Mouse (Mus musculus) forebrain, embryonic 15.5 days (tissue): ENCODE results near the gene Ccdc65. TPM values are rescaled to one million over a fixed set of nuclear protein-coding genes. Genes with fewer than 3 reads are reported as not detected.

Experiments
- ATAC-seq: fragments of 200-750 bp; cut with Nextera tagmentation; replicated peaks from 2 replicates; pipeline ENCODE4 v1.8.0; 2017; ENCODE audit warnings: mild to moderate bottlenecking, moderate TSS enrichment, moderate library complexity
- H3K27ac ChIP-seq: fragments of 300-500 bp; sonication (generic); replicated peaks from 2 replicates; pipeline ENCODE4 v1.5.1; 2015; ENCODE audit warnings: mild to moderate bottlenecking, inconsistent platforms
- H3K27me3 ChIP-seq: fragments of 300-500 bp; sonication (generic); 2 replicates; pipeline ENCODE4 v1.6.1; 2015; ENCODE audit warnings: inconsistent platforms
- H3K36me3 ChIP-seq: fragments of 300-500 bp; sonication (generic); 2 replicates; pipeline ENCODE4 v1.6.1; 2015; ENCODE audit warnings: mild to moderate bottlenecking, inconsistent platforms
- H3K4me1 ChIP-seq: fragments of 300-500 bp; sonication (generic); 2 replicates; pipeline ENCODE4 v1.6.1; 2015; ENCODE audit warnings: inconsistent platforms
- H3K4me2 ChIP-seq: fragments of 300-500 bp; sonication (generic); replicated peaks from 2 replicates; pipeline ENCODE4 v1.6.1; 2015; ENCODE audit warnings: mild to moderate bottlenecking, inconsistent platforms
- H3K4me3 ChIP-seq: fragments of 300-500 bp; sonication (generic); 2 replicates; pipeline ENCODE4 v1.5.1; 2015; ENCODE audit warnings: mild to moderate bottlenecking, inconsistent platforms
- H3K9ac ChIP-seq: fragments of 300-500 bp; sonication (generic); replicated peaks from 2 replicates; pipeline ENCODE4 v1.6.1; 2015; ENCODE audit warnings: mild to moderate bottlenecking, inconsistent platforms
- H3K9me3 ChIP-seq: fragments of 300-500 bp; sonication (generic); 2 replicates; pipeline ENCODE4 v1.6.1; 2016; ENCODE audit warnings: inconsistent platforms
- WGBS: fragments of 180-500 bp; shearing (Covaris S2); methylation state at CpG from one replicate; pipeline ENCODE4 v1.1.7; 2015; ENCODE audit warnings: mixed read lengths; 5-methylcytosine and 5-hydroxymethylcytosine counted together
- polyA plus RNA-seq: library from polyadenylated mRNA; unstranded; fragments of >200 nt; fragmentation: Nextera tagmentation; extraction: Ambion mirVana; gene quantifications from 2 replicates; pipeline ENCODE4 v1.2.1, GENCODE M21; 2015

The Ccdc65 gene
- polyA plus RNA-seq, 1 experiment from 2014 or later = 4.3 TPM

- Histone ChIP-seq H3K9me3 (no peaks in the 10 kb centered on the region), H3K4me2 (peak overlapping the region; percentile 74), H3K27ac (peak overlapping the region; percentile 73), H3K36me3 (no peaks in the 10 kb centered on the region), H3K4me3 (peak overlapping the region; percentile 44), H3K4me1 (peaks cover 11% of the 10 kb centered on the region), H3K9ac (peak overlapping the region; percentile 46), H3K27me3 (peaks cover 16% of the 10 kb centered on the region)
- peak; percentile 91 for ATAC-seq
- 3% methylated on average over 40 of the region's 40 CpGs for WGBS
Measured at GRCm38 (mm10) chr15:98699190-98700105, 8.6 kb upstream of the Ccdc65 start.

DNA sequence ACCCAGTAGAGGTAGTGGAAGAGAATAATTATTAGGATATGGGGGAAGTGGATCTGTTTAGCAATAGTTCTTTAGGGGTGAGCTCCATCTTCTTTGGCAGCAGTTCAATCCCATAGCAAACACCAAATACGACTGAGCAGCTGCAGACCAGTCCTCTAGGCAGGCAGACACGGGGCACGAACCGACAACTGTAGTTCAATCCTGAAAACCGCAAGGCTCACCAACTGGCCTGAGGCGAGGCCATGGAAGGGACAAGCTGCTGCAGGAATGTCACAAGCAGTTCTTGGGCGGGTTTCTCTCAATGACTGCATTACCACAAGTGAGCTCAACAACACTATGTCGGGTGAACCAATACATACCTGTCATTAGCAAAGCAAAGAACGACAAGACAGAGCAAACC, 3.7 kb upstream of the Ccdc65 start:
- Histone ChIP-seq H3K27ac (no peak overlapping the region), H3K27me3 (peaks cover 20% of the 10 kb centered on the region), H3K4me3 (no peak overlapping the region), H3K4me1 (peaks cover 8% of the 10 kb centered on the region), H3K4me2 (no peak overlapping the region), H3K9me3 (no peaks in the 10 kb centered on the region), H3K9ac (no peak overlapping the region), H3K36me3 (no peaks in the 10 kb centered on the region)
- ATAC-seq = no peak
- 68% methylated on average over 9 of the region's 9 CpGs for WGBS

- Histone ChIP-seq H3K27ac (no peak overlapping the region), H3K9ac (no peak overlapping the region), H3K27me3 (peaks cover 7% of the 10 kb centered on the region; the same call in 1 of the 2 replicates), H3K4me2 (no peak overlapping the region), H3K9me3 (no peaks in the 10 kb centered on the region), H3K4me3 (no peak overlapping the region), H3K4me1 (no peaks in the 10 kb centered on the region), H3K36me3 (no peaks in the 10 kb centered on the region)
- ATAC-seq = no peak
- WGBS = 18% methylated on average over 9 of the region's 9 CpGs
Measured at GRCm38 (mm10) chr15:98710442-98710841, 2.4 kb downstream of the Ccdc65 start.

DNA sequence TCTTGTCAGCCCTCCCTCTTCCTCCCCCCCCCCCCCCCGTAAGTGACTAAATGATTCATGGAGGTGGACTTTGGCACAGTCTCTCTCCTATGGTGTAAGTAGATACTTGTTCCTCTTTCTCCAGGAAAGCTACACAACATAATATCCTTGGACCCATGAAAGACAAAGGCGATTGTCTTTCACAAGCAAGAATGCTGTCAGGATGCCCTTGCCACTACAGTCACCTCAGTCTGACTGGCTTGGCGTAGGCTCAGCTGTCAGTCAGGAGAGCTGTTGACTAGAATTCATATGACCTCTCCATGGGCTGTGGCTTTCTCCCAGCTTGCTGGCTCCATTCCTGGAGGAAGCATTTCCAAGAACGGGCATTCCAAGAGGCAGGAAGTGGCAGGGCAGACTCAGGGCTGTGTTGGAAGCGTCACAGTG, 6.2 kb downstream of the Ccdc65 start:
- Histone ChIP-seq H3K9me3 (no peaks in the 10 kb centered on the region), H3K4me2 (no peak overlapping the region), H3K4me3 (no peak overlapping the region), H3K27ac (no peak overlapping the region), H3K36me3 (no peaks in the 10 kb centered on the region), H3K4me1 (no peaks in the 10 kb centered on the region), H3K27me3 (0 out of 2 replicates have a peak, but pooled peaks cover 2% of the 10 kb centered on the region), H3K9ac (no peak overlapping the region)
- ATAC-seq = no peak
- 61% methylated on average over 5 of the region's 5 CpGs for WGBS

DNA sequence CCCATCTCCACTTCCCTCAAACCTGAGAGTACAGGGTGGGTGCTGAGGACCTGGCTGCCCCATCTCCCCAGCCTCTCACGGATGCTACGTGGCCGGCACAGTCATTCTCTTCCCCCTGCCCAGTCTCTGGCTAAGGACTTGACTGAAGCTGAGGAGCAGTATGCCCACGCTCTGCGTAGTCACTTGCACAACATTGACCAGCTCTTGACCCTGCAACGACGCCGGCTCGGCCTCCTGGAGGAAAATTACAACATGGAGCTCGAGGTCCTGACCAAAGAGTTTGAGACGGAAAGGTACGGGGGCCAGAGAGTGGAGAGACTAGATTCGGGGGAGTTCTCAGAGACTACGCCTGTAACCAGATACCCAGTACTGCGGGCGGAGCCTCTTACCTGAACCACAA, 9.3 kb downstream of the Ccdc65 start:
- no peaks in the 10 kb centered on the region for H3K9me3 ChIP-seq
- H3K36me3 ChIP-seq = no peaks in the 10 kb centered on the region
- H3K4me1 ChIP-seq = peaks cover 8% of the 10 kb centered on the region
- ATAC-seq = no peak
- H3K4me3 ChIP-seq = no peak overlapping the region
- 80% methylated on average over 16 of the region's 16 CpGs for WGBS
- no peaks in the 10 kb centered on the region for H3K27me3 ChIP-seq
- H3K9ac ChIP-seq = no peak overlapping the region
- H3K4me2 ChIP-seq = no peak overlapping the region
- H3K27ac ChIP-seq = no peak overlapping the region

DNA sequence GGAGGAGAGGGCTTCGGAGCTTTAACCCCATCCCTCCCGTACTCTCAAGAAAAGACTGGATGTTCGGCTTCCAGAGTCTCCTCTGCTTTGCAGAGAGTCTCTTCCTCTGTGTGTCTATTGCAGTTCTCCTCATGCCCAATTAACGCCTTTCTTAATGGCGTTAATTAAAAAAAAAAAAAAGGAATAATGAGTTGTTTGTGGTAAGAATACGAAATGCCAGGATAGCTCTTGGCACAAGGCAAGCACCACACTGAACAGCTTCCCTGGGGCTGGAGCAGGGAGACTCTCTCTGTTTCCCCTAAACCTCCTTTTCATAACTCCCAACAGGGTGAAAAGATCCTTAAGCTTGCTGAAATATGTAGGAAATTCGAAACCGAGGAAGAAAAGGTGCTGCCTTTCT, 14.2 kb downstream of the Ccdc65 start:
- H3K4me3 ChIP-seq = no peak overlapping the region
- peaks cover 26% of the 10 kb centered on the region for H3K4me1 ChIP-seq
- H3K27me3 ChIP-seq = peaks cover 14% of the 10 kb centered on the region; the same call in 1 of the 2 replicates
- H3K27ac ChIP-seq = no peak overlapping the region
- peak; percentile 41; the same call in 1 of the 2 replicates for ATAC-seq
- WGBS = 35% methylated on average over 8 of the region's 8 CpGs
- no peaks in the 10 kb centered on the region for H3K36me3 ChIP-seq
- H3K9ac ChIP-seq = no peak overlapping the region
- H3K4me2 ChIP-seq = no peak overlapping the region
- no peaks in the 10 kb centered on the region for H3K9me3 ChIP-seq

- no peak overlapping the region for H3K4me2 ChIP-seq
Measured at GRCm38 (mm10) chr15:98722854-98723253, 14.8 kb downstream of the Ccdc65 start.

GRCm38 (mm10) chr15:98724441-98724840, 16.4 kb downstream of the Ccdc65 start:
- Histone ChIP-seq H3K4me1 (peaks cover 36% of the 10 kb centered on the region), H3K9ac (no peak overlapping the region), H3K27ac (no peak overlapping the region), H3K4me2 (0 out of 2 replicates have a peak overlapping the region, but pooled peaks have one; percentile 10), H3K9me3 (no peaks in the 10 kb centered on the region), H3K27me3 (peaks cover 22% of the 10 kb centered on the region; the same call in 1 of the 2 replicates), H3K36me3 (no peaks in the 10 kb centered on the region), H3K4me3 (no peak overlapping the region)
- 30% methylated on average over 19 of the region's 19 CpGs for WGBS
- no peak for ATAC-seq

More at GRCm38 (mm10) chr15:98722854-98723253, 14.8 kb downstream of the Ccdc65 start:
- no peak overlapping the region for H3K9ac ChIP-seq
- no peaks in the 10 kb centered on the region for H3K36me3 ChIP-seq
- H3K27ac ChIP-seq = no peak overlapping the region
- H3K4me3 ChIP-seq = no peak overlapping the region
- H3K9me3 ChIP-seq = no peaks in the 10 kb centered on the region
- ATAC-seq = no peak
- H3K27me3 ChIP-seq = peaks cover 14% of the 10 kb centered on the region; the same call in 1 of the 2 replicates
- 64% methylated on average over 14 of the region's 14 CpGs for WGBS
- H3K4me1 ChIP-seq = peaks cover 32% of the 10 kb centered on the region

GRCm38 (mm10) chr15:98726079-98726478, 18.1 kb downstream of the Ccdc65 start:
- no peak for ATAC-seq
- Histone ChIP-seq H3K27ac (no peak overlapping the region), H3K4me1 (peaks cover 36% of the 10 kb centered on the region), H3K4me3 (no peak overlapping the region), H3K9me3 (no peaks in the 10 kb centered on the region), H3K4me2 (no peak overlapping the region), H3K9ac (no peak overlapping the region), H3K27me3 (peaks cover 22% of the 10 kb centered on the region; the same call in 1 of the 2 replicates), H3K36me3 (no peaks in the 10 kb centered on the region)
- WGBS = 78% methylated on average over 4 of the region's 4 CpGs

- Histone ChIP-seq H3K4me2 (peak overlapping the region; percentile 94), H3K36me3 (no peaks in the 10 kb centered on the region), H3K9ac (no peak overlapping the region), H3K27me3 (peaks cover 22% of the 10 kb centered on the region; the same call in 1 of the 2 replicates), H3K9me3 (no peaks in the 10 kb centered on the region), H3K4me3 (no peak overlapping the region; the same call in 1 of the 2 replicates), H3K4me1 (peaks cover 34% of the 10 kb centered on the region), H3K27ac (no peak overlapping the region)
- 51% methylated on average over 7 of the region's 7 CpGs for WGBS
- ATAC-seq = no peak
Measured at GRCm38 (mm10) chr15:98726746-98727145, 18.7 kb downstream of the Ccdc65 start.

- no peaks in the 10 kb centered on the region for H3K36me3 ChIP-seq
- peak within 1 kb of the TSS; percentile 49 for H3K9ac ChIP-seq
- 1% methylated on average over 39 of the region's 39 CpGs for whole genome bisulfite sequencing
- peaks cover 24% of the 10 kb centered on the region for H3K4me1 ChIP-seq
- peaks cover 22% of the 10 kb centered on the region; the same call in 1 of the 2 replicates for H3K27me3 ChIP-seq
- peak within 1 kb of the TSS; percentile 45 for H3K4me3 ChIP-seq
- H3K4me2 ChIP-seq = peak within 1 kb of the TSS; percentile 94
- H3K9me3 ChIP-seq = no peaks in the 10 kb centered on the region
- H3K27ac ChIP-seq = no peak within 1 kb of the TSS
- peak; percentile 73 for ATAC-seq
Measured at GRCm38 (mm10) chr15:98727443-98728321, 19.7 kb downstream of the Ccdc65 start, which contains the start of gene Fkbp11. Fkbp11 (minus strand) TSS chr15:98728198.
